Mouse (Mus musculus): ENCODE results near the gene Ttyh3.

Ttyh3 gene

GRCm38 (mm10) chr5:140571201-140571600 lies 77.6 kb downstream of the Ttyh3 start:
- peak in 1 of 2 experiments; percentile 17 for DNase-seq

All from kidney, postnatal 4 days (tissue).